Mouse (Mus musculus): ENCODE data around the gene Esm1. TPM values are rescaled to one million over a fixed set of nuclear protein-coding genes. Genes with fewer than 3 reads are reported as not detected.

The Esm1 gene
- not detected in 2 replicates for polyA plus RNA-seq (2011; ENCODE audit: insufficient read depth, insufficient read length, low read depth, missing spikeins)

DNA sequence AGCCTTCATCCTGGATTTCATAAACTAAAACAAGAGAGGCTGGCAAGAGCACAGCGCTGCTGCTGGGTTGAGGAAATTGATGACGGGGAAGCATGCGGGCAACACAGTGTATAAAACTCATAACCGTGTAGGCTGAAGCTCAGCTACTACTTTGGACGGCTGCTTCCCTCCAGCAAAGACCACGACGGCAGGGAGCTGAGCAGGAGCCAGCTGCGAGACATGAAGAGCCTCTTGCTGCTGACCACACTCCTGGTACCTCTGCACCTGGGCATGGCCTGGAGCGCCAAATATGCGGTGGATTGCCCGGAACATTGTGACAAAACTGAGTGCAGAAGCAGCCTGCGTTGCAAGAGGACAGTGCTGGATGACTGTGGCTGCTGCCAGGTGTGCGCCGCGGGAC lies at the start of gene Esm1:
Gene Esm1 (plus strand): TSS at position 36 of the 400 bp plus-strand sequence.
- Histone ChIP-seq H3K27me3 (ENCODE audit: control insufficient read depth, insufficient read depth, low read length, poor library complexity, severe bottlenecking) (no peaks in the 10 kb centered on the region), H3K4me3 (ENCODE audit: low read depth, low read length) (no peak within 1 kb of the TSS), H3K4me1 (ENCODE audit: control insufficient read depth, insufficient read depth, low read length) (no peaks in the 10 kb centered on the region), H3K27ac (ENCODE audit: insufficient read depth, low read length) (no peak within 1 kb of the TSS), H3K9me3 (replicated peaks; ENCODE audit: control insufficient read depth, insufficient read depth, low read length, poor library complexity, severe bottlenecking) (peaks cover 5% of the 10 kb centered on the region; the same call in 1 of the 2 replicates), H3K9ac (ENCODE audit: low read depth, poor library complexity, severe bottlenecking) (no peak within 1 kb of the TSS), H3K36me3 (ENCODE audit: control insufficient read depth, insufficient read depth, low read length, poor library complexity, severe bottlenecking) (no peaks in the 10 kb centered on the region)
- TF ChIP-seq CTCF (IDR thresholded peaks at IDR 0.05; ENCODE audit: low read depth, low read length) = no peak
- no peak for TF ChIP-seq POLR2A (IDR thresholded peaks at IDR 0.05; ENCODE audit: insufficient read depth, low read length)
- no peak for TF ChIP-seq EP300 (IDR thresholded peaks at IDR 0.05; ENCODE audit: insufficient read depth, low read depth, low read length)

- TF ChIP-seq EP300 (IDR thresholded peaks at IDR 0.05; ENCODE audit: insufficient read depth, low read depth, low read length) (no peak), CTCF (IDR thresholded peaks at IDR 0.05; ENCODE audit: low read depth, low read length) (no peak), POLR2A (IDR thresholded peaks at IDR 0.05; ENCODE audit: insufficient read depth, low read length) (no peak)
- Histone ChIP-seq H3K36me3 (ENCODE audit: control insufficient read depth, insufficient read depth, low read length, poor library complexity, severe bottlenecking) (no peaks in the 10 kb centered on the region), H3K4me3 (ENCODE audit: low read depth, low read length) (no peak overlapping the region), H3K4me1 (ENCODE audit: control insufficient read depth, insufficient read depth, low read length) (no peaks in the 10 kb centered on the region), H3K27me3 (ENCODE audit: control insufficient read depth, insufficient read depth, low read length, poor library complexity, severe bottlenecking) (no peaks in the 10 kb centered on the region), H3K27ac (ENCODE audit: insufficient read depth, low read length) (no peak overlapping the region), H3K9me3 (replicated peaks; ENCODE audit: control insufficient read depth, insufficient read depth, low read length, poor library complexity, severe bottlenecking) (peaks cover 4% of the 10 kb centered on the region; the same call in 1 of the 2 replicates), H3K9ac (ENCODE audit: low read depth, poor library complexity, severe bottlenecking) (no peak overlapping the region)
Measured at GRCm38 (mm10) chr13:113164252-113165005, 45.0 kb upstream of the Esm1 start.

- no peak overlapping the region for H3K27ac ChIP-seq (ENCODE audit: insufficient read depth, low read length)
- H3K9me3 ChIP-seq (replicated peaks; ENCODE audit: control insufficient read depth, insufficient read depth, low read length, poor library complexity, severe bottlenecking) = no peaks in the 10 kb centered on the region
- no peak overlapping the region for H3K9ac ChIP-seq (ENCODE audit: low read depth, poor library complexity, severe bottlenecking)
- no peak overlapping the region for H3K4me3 ChIP-seq (ENCODE audit: low read depth, low read length)
- H3K36me3 ChIP-seq (ENCODE audit: control insufficient read depth, insufficient read depth, low read length, poor library complexity, severe bottlenecking) = no peaks in the 10 kb centered on the region
- no peaks in the 10 kb centered on the region for H3K27me3 ChIP-seq (ENCODE audit: control insufficient read depth, insufficient read depth, low read length, poor library complexity, severe bottlenecking)
- TF ChIP-seq CTCF (IDR thresholded peaks at IDR 0.05; ENCODE audit: low read depth, low read length) (no peak), POLR2A (IDR thresholded peaks at IDR 0.05; ENCODE audit: insufficient read depth, low read length) (no peak), EP300 (IDR thresholded peaks at IDR 0.05; ENCODE audit: insufficient read depth, low read depth, low read length) (no peak)
- no peaks in the 10 kb centered on the region for H3K4me1 ChIP-seq (ENCODE audit: control insufficient read depth, insufficient read depth, low read length)
Measured at GRCm38 (mm10) chr13:113168018-113168534, 41.4 kb upstream of the Esm1 start.

DNA sequence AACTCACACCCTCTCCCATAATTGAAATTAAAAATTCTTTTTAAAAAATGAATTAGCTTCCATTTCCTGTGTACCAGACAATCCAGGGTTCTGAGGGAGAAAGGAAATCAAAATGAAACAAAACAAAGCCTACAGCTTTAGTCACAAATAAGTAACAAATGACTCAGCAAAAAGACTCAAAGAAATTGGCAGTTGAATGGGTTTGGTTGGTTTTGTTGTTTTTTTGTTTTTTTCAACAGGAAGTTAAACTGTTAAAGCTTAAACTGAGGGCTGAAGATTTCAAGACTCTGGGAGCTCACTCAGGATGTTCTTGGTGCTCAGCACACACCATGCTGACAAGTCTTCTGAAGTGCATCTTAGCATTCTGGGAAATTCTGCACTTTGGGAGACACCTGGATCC lies 39.2 kb upstream of the Esm1 start:
- Histone ChIP-seq H3K27ac (ENCODE audit: insufficient read depth, low read length) (no peak overlapping the region), H3K4me1 (ENCODE audit: control insufficient read depth, insufficient read depth, low read length) (no peaks in the 10 kb centered on the region), H3K36me3 (ENCODE audit: control insufficient read depth, insufficient read depth, low read length, poor library complexity, severe bottlenecking) (no peaks in the 10 kb centered on the region), H3K27me3 (ENCODE audit: control insufficient read depth, insufficient read depth, low read length, poor library complexity, severe bottlenecking) (no peaks in the 10 kb centered on the region), H3K9ac (ENCODE audit: low read depth, poor library complexity, severe bottlenecking) (no peak overlapping the region), H3K4me3 (ENCODE audit: low read depth, low read length) (no peak overlapping the region), H3K9me3 (replicated peaks; ENCODE audit: control insufficient read depth, insufficient read depth, low read length, poor library complexity, severe bottlenecking) (no peaks in the 10 kb centered on the region)
- TF ChIP-seq POLR2A (IDR thresholded peaks at IDR 0.05; ENCODE audit: insufficient read depth, low read length) (no peak), CTCF (IDR thresholded peaks at IDR 0.05; ENCODE audit: low read depth, low read length) (no peak), EP300 (IDR thresholded peaks at IDR 0.05; ENCODE audit: insufficient read depth, low read depth, low read length) (no peak)

- Histone ChIP-seq H3K4me3 (ENCODE audit: low read depth, low read length) (no peak overlapping the region), H3K9ac (ENCODE audit: low read depth, poor library complexity, severe bottlenecking) (no peak overlapping the region), H3K27ac (ENCODE audit: insufficient read depth, low read length) (no peak overlapping the region), H3K9me3 (replicated peaks; ENCODE audit: control insufficient read depth, insufficient read depth, low read length, poor library complexity, severe bottlenecking) (no peaks in the 10 kb centered on the region), H3K36me3 (ENCODE audit: control insufficient read depth, insufficient read depth, low read length, poor library complexity, severe bottlenecking) (no peaks in the 10 kb centered on the region), H3K4me1 (ENCODE audit: control insufficient read depth, insufficient read depth, low read length) (no peaks in the 10 kb centered on the region), H3K27me3 (ENCODE audit: control insufficient read depth, insufficient read depth, low read length, poor library complexity, severe bottlenecking) (no peaks in the 10 kb centered on the region)
- TF ChIP-seq CTCF (IDR thresholded peaks at IDR 0.05; ENCODE audit: low read depth, low read length) (no peak), POLR2A (IDR thresholded peaks at IDR 0.05; ENCODE audit: insufficient read depth, low read length) (no peak), EP300 (IDR thresholded peaks at IDR 0.05; ENCODE audit: insufficient read depth, low read depth, low read length) (no peak)
Measured at GRCm38 (mm10) chr13:113174162-113174561, 35.3 kb upstream of the Esm1 start.

- H3K9me3 ChIP-seq (replicated peaks; ENCODE audit: control insufficient read depth, insufficient read depth, low read length, poor library complexity, severe bottlenecking) = 0 out of 2 replicates have a peak, but pooled peaks cover 4% of the 10 kb centered on the region
Measured at GRCm38 (mm10) chr13:113183310-113183709, 26.1 kb upstream of the Esm1 start.

More at GRCm38 (mm10) chr13:113183310-113183709, 26.1 kb upstream of the Esm1 start:
- TF ChIP-seq POLR2A (IDR thresholded peaks at IDR 0.05; ENCODE audit: insufficient read depth, low read length) (no peak), EP300 (IDR thresholded peaks at IDR 0.05; ENCODE audit: insufficient read depth, low read depth, low read length) (no peak), CTCF (IDR thresholded peaks at IDR 0.05; ENCODE audit: low read depth, low read length) (no peak)
- Histone ChIP-seq H3K9ac (ENCODE audit: low read depth, poor library complexity, severe bottlenecking) (no peak overlapping the region), H3K4me1 (ENCODE audit: control insufficient read depth, insufficient read depth, low read length) (no peaks in the 10 kb centered on the region), H3K36me3 (ENCODE audit: control insufficient read depth, insufficient read depth, low read length, poor library complexity, severe bottlenecking) (no peaks in the 10 kb centered on the region), H3K27ac (ENCODE audit: insufficient read depth, low read length) (no peak overlapping the region), H3K4me3 (ENCODE audit: low read depth, low read length) (no peak overlapping the region), H3K27me3 (ENCODE audit: control insufficient read depth, insufficient read depth, low read length, poor library complexity, severe bottlenecking) (0 out of 2 replicates have a peak, but pooled peaks cover 2% of the 10 kb centered on the region)
